Mouse (Mus musculus): Measurements from ENCODE around the gene Spen.

DNA sequence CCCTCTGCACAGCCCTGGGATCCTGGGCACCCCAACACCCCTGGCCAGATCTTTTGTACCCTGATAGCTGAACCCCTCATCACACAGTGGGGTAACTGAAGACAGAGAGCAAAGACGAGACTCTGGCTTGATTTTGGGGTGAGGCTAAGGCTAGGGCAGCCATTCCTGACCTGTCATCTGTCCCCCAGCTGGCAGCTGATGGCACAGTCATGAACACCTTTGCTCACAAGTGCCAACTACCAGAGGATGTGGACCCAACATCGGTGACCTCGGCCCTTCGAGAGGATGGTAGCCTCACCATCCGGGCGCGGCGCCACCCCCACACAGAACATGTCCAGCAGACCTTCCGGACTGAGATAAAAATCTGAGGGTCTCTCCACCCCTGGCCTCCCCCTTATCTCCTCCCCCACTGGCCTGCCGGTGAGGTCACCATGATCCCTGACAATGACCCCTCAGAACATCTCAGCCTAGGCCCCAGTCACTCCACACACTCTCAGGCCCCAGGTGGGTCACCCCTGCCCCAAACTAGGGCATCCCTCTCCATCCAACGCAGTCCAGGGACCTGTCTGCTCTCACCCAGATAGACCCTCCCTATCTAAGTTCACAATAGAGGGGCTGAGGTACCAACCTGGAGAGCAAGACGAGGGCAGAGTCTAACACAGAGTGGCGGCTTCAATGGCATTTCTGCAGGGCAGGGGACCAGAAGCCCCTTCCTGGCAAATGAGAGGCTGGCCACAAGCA is 114.5 kb downstream of the Spen start:
- TF ChIP-seq GATA1 (IDR thresholded peaks at IDR 0.05; ENCODE audit: low read length) = no peak
- no peak for TF ChIP-seq TAL1 (IDR thresholded peaks at IDR 0.05; ENCODE audit: low read length)
